Mouse (Mus musculus) bone marrow macrophage, adult 2 months (primary cell): ENCODE data around the gene Usp17la. TPM values are rescaled to one million over a fixed set of nuclear protein-coding genes. Genes with fewer than 3 reads are reported as not detected.
"Not testable (repeated sequence)": the region's sequence is repeated elsewhere in the genome, so short reads cannot be mapped to it uniquely, and the experiment has no call there.

ENCODE experiments used
- H3K27ac ChIP-seq: 2 replicates; pipeline ENCODE4 v1.5.1; 2012; ENCODE audit warnings: low read depth, low read length; ENCODE audit not compliant: insufficient read depth
- H3K4me1 ChIP-seq: 2 replicates; pipeline ENCODE4 v1.6.1; 2012; ENCODE audit warnings: low read length; ENCODE audit not compliant: control insufficient read depth, insufficient read depth
- H3K4me3 ChIP-seq: 2 replicates; pipeline ENCODE4 v1.5.1; 2012; ENCODE audit warnings: mild to moderate bottlenecking, low read length, moderate library complexity; ENCODE audit not compliant: insufficient read depth
- CTCF ChIP-seq: IDR thresholded peaks from 2 replicates; pipeline ENCODE4 v1.5.1; 2012; ENCODE audit warnings: low read depth, mild to moderate bottlenecking, low read length, moderate library complexity
- POLR2A ChIP-seq: IDR thresholded peaks from 2 replicates; pipeline ENCODE4 v1.6.1; 2012; ENCODE audit warnings: mild to moderate bottlenecking, low read depth, low read length, borderline replicate concordance
- polyA plus RNA-seq: library from polyadenylated mRNA; stranded (reverse); fragments of >200 nt; gene quantifications from 2 replicates; pipeline ENCODE4 v1.2.4, GENCODE M21; 2012; ENCODE audit not compliant: missing spikeins, insufficient read depth, insufficient read length

Usp17la gene
- not detected in 2 replicates for polyA plus RNA-seq

DNA sequence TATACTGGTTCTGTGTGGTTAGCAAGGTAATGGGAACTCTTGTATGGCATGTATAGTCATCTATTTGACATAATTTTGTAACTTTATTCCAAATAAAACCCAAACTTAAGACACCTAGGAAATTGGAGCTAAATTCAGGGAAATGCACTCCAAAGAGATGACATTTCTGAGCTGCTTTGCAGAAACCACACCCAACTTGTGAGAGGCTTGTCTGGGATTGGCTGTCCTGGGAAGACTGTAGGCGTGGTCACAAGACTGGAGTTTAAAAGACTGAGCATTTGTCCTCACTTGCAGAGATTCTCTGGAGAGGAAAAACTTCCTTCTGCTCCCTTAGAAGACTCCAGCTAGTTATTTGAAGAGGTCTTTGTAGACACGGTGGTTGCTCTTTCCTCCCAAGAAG is at the start of gene Usp17la:
Gene Usp17la, plus strand, starts transcription at position 301 of the 400 bp plus-strand sequence.
- not testable (repeated sequence) for H3K4me1 ChIP-seq, H3K4me3 ChIP-seq, H3K27ac ChIP-seq

DNA sequence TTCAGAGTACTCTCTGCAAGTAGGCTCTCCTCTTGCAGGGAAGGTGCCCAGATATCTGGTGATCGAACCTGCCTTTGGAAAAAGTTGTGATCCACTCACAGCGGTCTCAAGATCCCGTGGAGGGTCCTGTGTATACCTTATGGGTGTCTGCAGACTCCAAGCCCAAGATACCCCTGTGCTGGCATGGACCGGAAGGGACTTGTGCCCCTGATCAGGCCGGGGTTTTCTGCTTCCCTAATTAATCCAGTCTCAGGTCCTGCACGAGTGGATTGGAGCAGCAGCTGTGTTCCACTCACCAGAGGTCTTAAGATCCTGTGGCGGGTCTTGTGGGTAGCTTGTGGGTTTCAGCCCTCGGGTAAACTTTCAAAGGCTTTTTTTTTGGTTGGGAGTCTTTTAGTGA is 46.5 kb upstream of the Usp17la start:
- not testable (repeated sequence) for H3K4me3 ChIP-seq, H3K4me1 ChIP-seq, H3K27ac ChIP-seq

DNA sequence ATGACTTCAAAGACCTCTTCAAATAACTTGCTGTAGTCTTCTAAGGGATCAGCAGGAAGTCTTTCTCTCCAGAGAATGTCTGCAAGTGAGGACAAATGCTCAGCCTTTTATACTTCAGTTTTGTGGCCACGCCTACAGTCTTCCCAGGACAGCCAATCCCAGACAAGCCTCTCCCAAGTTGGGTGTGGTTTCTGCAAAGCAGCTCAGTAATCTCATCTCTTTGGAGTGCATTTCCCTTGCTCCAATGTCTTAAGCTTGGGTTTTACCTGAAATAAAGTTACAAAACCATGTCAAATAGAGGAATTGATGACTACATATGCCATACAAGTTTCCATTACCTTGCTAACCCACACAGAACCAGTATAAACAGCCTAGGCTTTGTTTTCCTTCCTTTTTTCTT is 14.3 kb upstream of the Usp17la start, which contains the start of gene Usp17lb:
Gene Usp17lb, minus strand, starts transcription at position 101 of the 400 bp plus-strand sequence.
- TF ChIP-seq CTCF: no peak
- TF ChIP-seq POLR2A: no peak
- Histone ChIP-seq H3K27ac (no peak within 1 kb of the TSS), H3K4me1 (no peaks in the 10 kb centered on the region), H3K4me3 (no peak within 1 kb of the TSS)

DNA sequence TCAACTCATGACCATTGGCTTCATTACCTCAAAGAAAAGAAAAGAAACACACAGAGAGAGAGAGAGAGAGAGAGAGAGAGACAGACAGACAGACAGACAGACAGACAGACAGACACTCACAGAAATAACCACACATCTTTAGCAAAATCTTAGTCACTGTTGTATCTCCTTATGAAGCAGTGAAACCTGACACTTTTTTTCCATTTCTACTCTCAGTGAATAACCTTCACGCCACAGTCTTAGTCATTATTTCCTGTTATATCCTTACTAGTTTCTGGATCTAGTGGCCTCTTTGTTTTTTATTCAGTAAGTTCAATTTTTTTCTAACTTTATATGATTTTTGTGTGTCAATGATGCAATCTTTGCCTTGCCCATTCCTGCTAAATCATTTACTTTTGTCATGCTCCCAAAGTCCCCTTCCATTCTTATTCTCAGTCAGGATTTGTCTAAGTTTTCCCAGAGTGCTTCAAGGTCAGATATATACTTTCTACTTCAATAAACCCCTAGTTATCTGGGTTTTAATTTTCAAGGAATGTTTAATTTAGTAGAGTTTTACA is 13.0 kb upstream of the Usp17la start:
- no peak for TF ChIP-seq POLR2A
- TF ChIP-seq CTCF: no peak
- Histone ChIP-seq H3K4me3 (no peak overlapping the region), H3K27ac (no peak overlapping the region), H3K4me1 (no peaks in the 10 kb centered on the region)

DNA sequence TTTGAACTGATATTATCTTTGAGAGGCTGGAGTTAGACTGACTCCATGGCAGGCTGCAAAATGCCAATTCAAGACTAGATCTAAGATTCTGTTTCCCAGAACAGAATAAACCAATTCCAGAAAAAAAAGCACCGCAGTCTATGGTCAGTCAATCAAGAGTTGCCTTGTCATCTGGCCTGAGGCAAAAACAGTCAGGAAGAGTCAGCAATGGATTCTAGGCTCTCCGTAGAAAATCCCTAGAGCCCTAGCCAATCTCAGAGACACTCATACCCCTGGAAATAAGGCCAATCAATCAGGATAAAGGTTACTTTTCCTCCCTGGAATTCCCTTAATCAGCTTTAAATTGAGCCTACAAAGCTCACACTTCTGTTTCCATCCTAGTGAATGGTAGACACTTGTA is 5.3 kb upstream of the Usp17la start:
- H3K27ac ChIP-seq, H3K4me3 ChIP-seq, H3K4me1 ChIP-seq: not testable (repeated sequence)

DNA sequence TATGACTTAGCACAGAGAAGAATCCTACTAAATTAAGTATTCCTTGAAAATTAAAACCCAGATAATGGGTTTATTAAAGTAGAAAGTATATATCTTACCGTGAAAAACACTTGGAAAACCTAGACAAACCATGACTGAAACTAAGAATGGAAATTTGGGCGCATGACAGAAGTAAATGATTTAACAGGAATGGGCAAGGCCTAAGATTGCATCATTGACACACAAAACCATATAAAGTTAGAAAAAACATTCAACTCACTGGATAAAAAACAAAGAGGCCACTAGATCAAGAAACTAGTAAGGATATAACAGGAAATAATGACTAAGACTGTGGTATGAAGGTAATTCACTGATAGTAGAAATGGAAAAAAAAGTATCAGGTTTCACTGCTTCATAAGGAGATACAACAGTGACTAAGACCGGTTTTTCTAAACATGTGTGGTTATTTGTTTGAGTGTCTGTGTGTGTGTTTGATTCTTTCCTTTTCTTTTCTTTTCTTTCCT is 1.5 kb upstream of the Usp17la start:
- Histone ChIP-seq H3K27ac (no peak overlapping the region), H3K4me1 (no peaks in the 10 kb centered on the region), H3K4me3 (no peak overlapping the region)
- no peak for TF ChIP-seq POLR2A
- no peak for TF ChIP-seq CTCF

DNA sequence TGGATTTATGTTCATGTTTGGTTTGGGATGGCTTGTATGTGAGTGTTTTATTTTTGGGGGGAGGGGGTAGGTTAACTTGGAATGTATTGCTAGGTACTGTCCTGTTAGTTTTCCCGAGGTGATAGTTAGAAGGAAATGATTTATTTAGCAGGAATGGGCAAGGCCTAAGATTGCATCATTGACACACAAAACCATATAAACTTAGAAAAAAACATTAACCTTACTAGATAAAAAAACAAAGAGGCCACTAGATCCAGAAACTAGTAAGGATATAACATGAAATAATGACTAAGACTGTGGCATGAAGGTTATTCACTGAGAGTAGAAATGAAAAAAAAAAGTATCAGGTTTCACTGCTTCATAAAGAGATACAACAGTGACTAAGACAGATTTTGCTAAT is 874 bp downstream of the Usp17la start:
- no peaks in the 10 kb centered on the region for H3K4me1 ChIP-seq
- H3K4me3 ChIP-seq: no peak overlapping the region
- TF ChIP-seq CTCF: no peak
- no peak for TF ChIP-seq POLR2A
- H3K27ac ChIP-seq: no peak overlapping the region

DNA sequence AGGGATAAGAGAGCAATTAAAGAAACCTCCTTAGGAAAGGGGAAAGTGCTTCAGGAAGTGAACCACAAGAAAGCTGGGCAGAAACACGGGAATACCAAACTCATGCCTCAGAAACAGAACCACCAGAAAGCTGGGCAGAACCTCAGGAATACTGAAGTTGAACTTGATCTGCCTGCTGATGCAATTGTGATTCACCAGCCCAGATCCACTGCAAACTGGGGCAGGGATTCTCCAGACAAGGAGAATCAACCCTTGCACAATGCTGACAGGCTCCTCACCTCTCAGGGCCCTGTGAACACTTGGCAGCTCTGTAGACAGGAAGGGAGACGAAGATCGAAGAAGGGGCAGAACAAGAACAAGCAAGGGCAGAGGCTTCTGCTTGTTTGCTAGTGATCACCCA is 4.6 kb downstream of the Usp17la start:
- TF ChIP-seq CTCF: no peak
- TF ChIP-seq POLR2A: no peak
- no peak overlapping the region for H3K27ac ChIP-seq

DNA sequence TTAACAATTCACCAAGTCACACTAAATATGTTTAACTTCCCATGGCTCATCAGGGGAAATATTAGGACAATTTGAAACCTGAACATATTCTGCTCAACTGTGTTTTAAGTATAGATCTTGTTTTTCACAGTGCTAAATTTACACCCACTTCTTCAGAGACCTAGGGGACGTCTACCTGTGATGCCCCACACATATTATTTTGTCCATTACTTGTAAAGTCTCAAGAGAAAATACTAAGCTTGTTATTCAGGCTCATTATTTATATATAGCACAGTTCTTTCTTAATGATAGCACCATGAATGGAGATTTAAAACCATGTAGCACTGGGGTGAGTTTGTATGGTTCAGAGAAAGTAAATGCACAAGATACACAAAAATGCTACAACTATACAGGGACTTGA is 20.9 kb downstream of the Usp17la start, which contains the start of gene Olfr665:
Gene Olfr665, plus strand, starts transcription at position 301 of the 400 bp plus-strand sequence.
- Histone ChIP-seq H3K4me1 (no peaks in the 10 kb centered on the region), H3K27ac (no peak within 1 kb of the TSS), H3K4me3 (no peak within 1 kb of the TSS)
- TF ChIP-seq CTCF: no peak
- no peak for TF ChIP-seq POLR2A

More for the DNA sequence above, 4.6 kb downstream of the Usp17la start:
- Histone ChIP-seq H3K4me3 (no peak overlapping the region), H3K4me1 (no peaks in the 10 kb centered on the region)

DNA sequence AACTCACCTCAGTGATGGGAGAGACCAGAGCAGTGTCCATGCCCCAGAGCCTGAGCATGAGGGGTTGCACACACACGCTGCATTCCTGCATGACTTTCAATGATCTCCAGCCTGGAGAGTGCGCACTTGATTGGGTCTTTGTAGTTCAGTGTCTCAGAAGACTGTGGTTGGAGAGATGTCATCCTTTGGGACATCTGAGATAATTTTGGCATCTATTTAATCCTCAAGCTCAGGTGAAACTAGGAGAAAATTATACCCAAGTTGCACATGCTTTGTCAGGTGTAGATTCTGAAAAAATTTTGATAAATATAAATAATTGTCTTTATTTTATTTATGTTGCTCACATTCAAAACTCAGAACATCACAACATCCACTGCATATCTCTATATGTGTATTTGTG is 39.0 kb downstream of the Usp17la start, which contains the start of gene Olfr666:
Gene Olfr666, minus strand, starts transcription at position 101 of the 400 bp plus-strand sequence.
- Histone ChIP-seq H3K4me1 (no peaks in the 10 kb centered on the region), H3K27ac (no peak within 1 kb of the TSS), H3K4me3 (no peak within 1 kb of the TSS)
- TF ChIP-seq POLR2A (no peak), CTCF (no peak)

Other genes starting within 250 kb of the Usp17la start
- not detected in 2 replicates for gene Olfr656, start 243.1 kb upstream of the Usp17la start, polyA plus RNA-seq
- gene Olfr657, start 232.2 kb upstream of the Usp17la start, polyA plus RNA-seq: not detected in 2 replicates
- not detected in 2 replicates for gene Olfr658, start 209.7 kb upstream of the Usp17la start, polyA plus RNA-seq
- not detected in 2 replicates for gene Olfr659, start 190.3 kb upstream of the Usp17la start, polyA plus RNA-seq
- not detected in 2 replicates for gene Olfr661, start 170.5 kb upstream of the Usp17la start, polyA plus RNA-seq
- not detected in 2 replicates for gene Usp17le, start 79.5 kb upstream of the Usp17la start, polyA plus RNA-seq
- not detected in 2 replicates for gene Usp17lb, start 14.4 kb upstream of the Usp17la start, polyA plus RNA-seq
- not detected in 2 replicates for gene Olfr665, start 21.0 kb downstream of the Usp17la start, polyA plus RNA-seq
- not detected in 2 replicates for gene Olfr666, start 38.9 kb downstream of the Usp17la start, polyA plus RNA-seq
- not detected in 2 replicates for gene Olfr667, start 64.5 kb downstream of the Usp17la start, polyA plus RNA-seq
- not detected in 2 replicates for gene Olfr668, start 71.0 kb downstream of the Usp17la start, polyA plus RNA-seq
- gene Olfr669, start 77.2 kb downstream of the Usp17la start, polyA plus RNA-seq: not detected in 2 replicates
- gene Olfr670, start 105.6 kb downstream of the Usp17la start, polyA plus RNA-seq: not detected in 2 replicates
- gene Olfr671, start 122.1 kb downstream of the Usp17la start, polyA plus RNA-seq: not detected in 2 replicates
- gene Olfr672, start 145.0 kb downstream of the Usp17la start, polyA plus RNA-seq: not detected in 2 replicates
- gene Olfr675, start 171.5 kb downstream of the Usp17la start, polyA plus RNA-seq: not detected in 2 replicates
- gene Olfr676, start 175.7 kb downstream of the Usp17la start, polyA plus RNA-seq: not detected in 2 replicates
- not detected in 2 replicates for gene Olfr677, start 194.4 kb downstream of the Usp17la start, polyA plus RNA-seq
- gene Olfr678, start 207.5 kb downstream of the Usp17la start, polyA plus RNA-seq: not detected in 2 replicates
- gene Olfr679, start 224.2 kb downstream of the Usp17la start, polyA plus RNA-seq: not detected in 2 replicates
- gene Olfr680-ps1, start 235.8 kb downstream of the Usp17la start, polyA plus RNA-seq: not detected in 2 replicates